Mouse (Mus musculus): Measurements from ENCODE around the gene Top3a. TPM values are rescaled to one million over a fixed set of nuclear protein-coding genes. Genes with fewer than 3 reads are reported as not detected.

Gene Top3a
- polyA plus RNA-seq, 1 experiment from 2014 or later, result 8.2 TPM

- peak; percentile 92 for DNase-seq (ENCODE audit: low spot score)
- ATAC-seq (replicated peaks; ENCODE audit: low FRiP score, low read depth), result peak; percentile 48
- no peaks in the 10 kb centered on the region for H3K9me3 ChIP-seq (replicated peaks; ENCODE audit: low read length)
- peak overlapping the region; percentile 87 for H3K9ac ChIP-seq (ENCODE audit: low read depth, low read length)
- peak overlapping the region; percentile 91 for H3K27ac ChIP-seq
- peak overlapping the region; percentile 82 for H3K4me3 ChIP-seq (replicated peaks; ENCODE audit: low read depth, low read length)
- no peaks in the 10 kb centered on the region for H3K36me3 ChIP-seq (ENCODE audit: insufficient read depth, low read length)
- WGBS, result 2% methylated on average over 22 of the region's 22 CpGs
- no peaks in the 10 kb centered on the region for H3K27me3 ChIP-seq (ENCODE audit: insufficient read depth, low read length)
- peaks cover 9% of the 10 kb centered on the region; the same call in 1 of the 2 replicates for H3K4me1 ChIP-seq (replicated peaks; ENCODE audit: insufficient read depth, low read length)
- TF ChIP-seq CTCF (IDR thresholded peaks at IDR 0.05; ENCODE audit: low read depth), result no peak
- H3K4me2 ChIP-seq (ENCODE audit: low read length), result peak overlapping the region; percentile 84
These were observed 78.2 kb downstream of the Top3a start for GRCm38 (mm10) chr11:60698806-60699523.

- ATAC-seq (replicated peaks; ENCODE audit: low FRiP score, low read depth), result no peak
- DNase-seq (ENCODE audit: low spot score), result peak; percentile 84
- no peak overlapping the region for H3K4me2 ChIP-seq (ENCODE audit: low read length)
- no peaks in the 10 kb centered on the region for H3K36me3 ChIP-seq (ENCODE audit: insufficient read depth, low read length)
- no peaks in the 10 kb centered on the region for H3K27me3 ChIP-seq (ENCODE audit: insufficient read depth, low read length)
- WGBS, result 75% methylated on average over 2 of the region's 2 CpGs
- H3K27ac ChIP-seq, result no peak overlapping the region
- H3K9me3 ChIP-seq (replicated peaks; ENCODE audit: low read length), result no peaks in the 10 kb centered on the region
- TF ChIP-seq CTCF (IDR thresholded peaks at IDR 0.05; ENCODE audit: low read depth), result peak; percentile 70
- H3K4me3 ChIP-seq (replicated peaks; ENCODE audit: low read depth, low read length), result no peak overlapping the region
- no peak overlapping the region for H3K9ac ChIP-seq (ENCODE audit: low read depth, low read length)
- peaks cover 9% of the 10 kb centered on the region; the same call in 1 of the 2 replicates for H3K4me1 ChIP-seq (replicated peaks; ENCODE audit: insufficient read depth, low read length)
These were observed 79.6 kb downstream of the Top3a start for GRCm38 (mm10) chr11:60697561-60697960.

GRCm38 (mm10) chr11:60696165-60696564 is 81.0 kb downstream of the Top3a start:
- H3K27me3 ChIP-seq (ENCODE audit: insufficient read depth, low read length), result no peaks in the 10 kb centered on the region
- H3K27ac ChIP-seq, result no peak overlapping the region
- H3K36me3 ChIP-seq (ENCODE audit: insufficient read depth, low read length), result no peaks in the 10 kb centered on the region
- no peak overlapping the region for H3K9ac ChIP-seq (ENCODE audit: low read depth, low read length)
- H3K4me1 ChIP-seq (replicated peaks; ENCODE audit: insufficient read depth, low read length), result peaks cover 9% of the 10 kb centered on the region; the same call in 1 of the 2 replicates
- peak; percentile 45 for TF ChIP-seq CTCF (IDR thresholded peaks at IDR 0.05; ENCODE audit: low read depth)
- ATAC-seq (replicated peaks; ENCODE audit: low FRiP score, low read depth) (no peak), DNase-seq (ENCODE audit: low spot score) (no peak)
- whole genome bisulfite sequencing, result 73% methylated on average over 1 of the region's 1 CpGs
- no peaks in the 10 kb centered on the region for H3K9me3 ChIP-seq (replicated peaks; ENCODE audit: low read length)
- no peak overlapping the region for H3K4me3 ChIP-seq (replicated peaks; ENCODE audit: low read depth, low read length)
- no peak overlapping the region for H3K4me2 ChIP-seq (ENCODE audit: low read length)

Small RNA genes lying within 50 kb of the gene (microRNA-seq; reads per million reads assigned to microRNA genes)
- 0.60 reads per million for gene Mir5100

Other genes starting within 250 kb of the Top3a start
- gene Alkbh5, start 241.0 kb downstream of the Top3a start, polyA plus RNA-seq (2015; fragmentation: Nextera tagmentation; extraction: Ambion mirVana), result 38.3 and 41.5 TPM in 2 replicates
- gene Llgl1, start 77.6 kb downstream of the Top3a start, polyA plus RNA-seq (2015; fragmentation: Nextera tagmentation; extraction: Ambion mirVana), result 26.4 and 31.0 TPM in 2 replicates
- 53.4 and 56.8 TPM in 2 replicates for gene Flii, start 50.1 kb downstream of the Top3a start, polyA plus RNA-seq (2015; fragmentation: Nextera tagmentation; extraction: Ambion mirVana)
- gene Mief2, start 49.0 kb downstream of the Top3a start, polyA plus RNA-seq (2015; fragmentation: Nextera tagmentation; extraction: Ambion mirVana), result 14.1 and 14.5 TPM in 2 replicates
- gene Smcr8, start 159 bp upstream of the Top3a start, polyA plus RNA-seq (2015; fragmentation: Nextera tagmentation; extraction: Ambion mirVana), result 4.0 and 4.1 TPM in 2 replicates
- gene Shmt1, start 34.4 kb upstream of the Top3a start, polyA plus RNA-seq (2015; fragmentation: Nextera tagmentation; extraction: Ambion mirVana), result 53.5 and 56.9 TPM in 2 replicates
- 34.8 and 36.4 TPM in 2 replicates for gene Dhrs7b, start 53.3 kb upstream of the Top3a start, polyA plus RNA-seq (2015; fragmentation: Nextera tagmentation; extraction: Ambion mirVana)
- 55.9 and 57.8 TPM in 2 replicates for gene Tmem11, start 101.9 kb upstream of the Top3a start, polyA plus RNA-seq (2015; fragmentation: Nextera tagmentation; extraction: Ambion mirVana)
- 20.7 and 21.1 TPM in 2 replicates for gene Natd1, start 137.4 kb upstream of the Top3a start, polyA plus RNA-seq (2015; fragmentation: Nextera tagmentation; extraction: Ambion mirVana)
- gene Map2k3, start 154.7 kb upstream of the Top3a start, polyA plus RNA-seq (2015; fragmentation: Nextera tagmentation; extraction: Ambion mirVana), result 83.5 and 90.1 TPM in 2 replicates
- gene Kcnj12, start 245.2 kb upstream of the Top3a start, polyA plus RNA-seq (2015; fragmentation: Nextera tagmentation; extraction: Ambion mirVana), result 0.17 and 0.24 TPM in 2 replicates

All from kidney, postnatal 0 days (tissue).